Mouse (Mus musculus): ENCODE measurements around the gene Lpcat4.
"Not testable (repeated sequence)": the region's sequence is repeated elsewhere in the genome, so short reads cannot be mapped to it uniquely, and the experiment has no call there.

Gene Lpcat4

GRCm38 (mm10) chr2:112261748-112262653 is 22.7 kb downstream of the Lpcat4 start, which contains the start of gene Nop10:
TSS of gene Nop10 (plus strand) at chr2:112261926.
- DNase-seq: peak; percentile 97

- peak; percentile 45 for DNase-seq
Measured at GRCm38 (mm10) chr2:112262779-112263295, 23.6 kb downstream of the Lpcat4 start.

- DNase-seq: peak; percentile 57
Measured at GRCm38 (mm10) chr2:112264364-112264763, 25.1 kb downstream of the Lpcat4 start.

- peak; percentile 94 for DNase-seq
Measured at GRCm38 (mm10) chr2:112265448-112266241, 26.4 kb downstream of the Lpcat4 start, which contains the start of gene Slc12a6. TSS of gene Slc12a6 (plus strand) at chr2:112265825.

GRCm38 (mm10) chr2:112266242-112266592 is 26.9 kb downstream of the Lpcat4 start, which contains the start of gene Gm21985:
TSS of gene Gm21985 (plus strand) at chr2:112266314.
- peak; percentile 77 for DNase-seq

- DNase-seq: peak; percentile 59
Measured at GRCm38 (mm10) chr2:112266780-112267179, 27.5 kb downstream of the Lpcat4 start.

- DNase-seq: no peak
Measured at GRCm38 (mm10) chr2:112267547-112268269, 28.4 kb downstream of the Lpcat4 start.

- no peak for DNase-seq
Measured at GRCm38 (mm10) chr2:112270011-112270410, 30.7 kb downstream of the Lpcat4 start.

GRCm38 (mm10) chr2:112272909-112273308 is 33.6 kb downstream of the Lpcat4 start:
- DNase-seq: no peak

GRCm38 (mm10) chr2:112273474-112273873 is 34.2 kb downstream of the Lpcat4 start:
- DNase-seq: no peak

GRCm38 (mm10) chr2:112276870-112277269 is 37.6 kb downstream of the Lpcat4 start:
- no peak for DNase-seq

- no peak for DNase-seq
Measured at GRCm38 (mm10) chr2:112282846-112283245, 43.6 kb downstream of the Lpcat4 start.

GRCm38 (mm10) chr2:112284363-112285030 is 45.2 kb downstream of the Lpcat4 start:
- no peak for DNase-seq

- no peak for DNase-seq
Measured at GRCm38 (mm10) chr2:112285031-112285390, 45.7 kb downstream of the Lpcat4 start.

- not testable (repeated sequence) for DNase-seq
Measured at GRCm38 (mm10) chr2:112286062-112286461, 46.8 kb downstream of the Lpcat4 start.

- no peak for DNase-seq
Measured at GRCm38 (mm10) chr2:112287059-112287458, 47.8 kb downstream of the Lpcat4 start.

GRCm38 (mm10) chr2:112289507-112289906 is 50.2 kb downstream of the Lpcat4 start:
- no peak for DNase-seq

- peak; percentile 60 for DNase-seq
Measured at GRCm38 (mm10) chr2:112292823-112293222, 53.6 kb downstream of the Lpcat4 start.

- DNase-seq: no peak
Measured at GRCm38 (mm10) chr2:112296211-112296610, 56.9 kb downstream of the Lpcat4 start.
